Mouse (Mus musculus) brown adipose tissue, adult 24 weeks (tissue): ENCODE measurements at regions not wholly inside any gene's neighbourhood (a gene's known extent, or its start where the extent isn't known, plus 50 kb on each side); places are given as distances from the start of the nearest gene placed in this dataset.

Source experiments
- H3K27ac ChIP-seq: fragments of 200-500 bp; replicated peaks from 2 replicates; pipeline ENCODE4 v1.5.1; 2012; ENCODE audit warnings: low read depth, mild to moderate bottlenecking, low read length
- H3K4me1 ChIP-seq: fragments of 200-500 bp; 2 replicates; pipeline ENCODE4 v1.6.1; 2012; ENCODE audit warnings: low read length, mixed read lengths; ENCODE audit not compliant: control insufficient read depth, insufficient read depth, insufficient read length
- H3K4me3 ChIP-seq: fragments of 200-500 bp; 2 replicates; pipeline ENCODE4 v1.5.1; 2012; ENCODE audit warnings: low read depth, mild to moderate bottlenecking, low read length, moderate library complexity; ENCODE audit not compliant: insufficient read depth

GRCm38 (mm10) chrX:145758406-145758805 is 253.4 kb upstream of the Amot start:
- H3K4me3 ChIP-seq: peak overlapping the region; percentile 46
- H3K4me1 ChIP-seq: no peaks in the 10 kb centered on the region
- no peak overlapping the region for H3K27ac ChIP-seq

- H3K4me1 ChIP-seq: no peaks in the 10 kb centered on the region
- no peak overlapping the region for H3K27ac ChIP-seq
- no peak overlapping the region for H3K4me3 ChIP-seq
Observed at GRCm38 (mm10) chrX:145753427-145753826, 248.4 kb upstream of the Amot start.
